9 mouse cellular contexts compared by ENCODE assay signal in the genomic region with DNA sequence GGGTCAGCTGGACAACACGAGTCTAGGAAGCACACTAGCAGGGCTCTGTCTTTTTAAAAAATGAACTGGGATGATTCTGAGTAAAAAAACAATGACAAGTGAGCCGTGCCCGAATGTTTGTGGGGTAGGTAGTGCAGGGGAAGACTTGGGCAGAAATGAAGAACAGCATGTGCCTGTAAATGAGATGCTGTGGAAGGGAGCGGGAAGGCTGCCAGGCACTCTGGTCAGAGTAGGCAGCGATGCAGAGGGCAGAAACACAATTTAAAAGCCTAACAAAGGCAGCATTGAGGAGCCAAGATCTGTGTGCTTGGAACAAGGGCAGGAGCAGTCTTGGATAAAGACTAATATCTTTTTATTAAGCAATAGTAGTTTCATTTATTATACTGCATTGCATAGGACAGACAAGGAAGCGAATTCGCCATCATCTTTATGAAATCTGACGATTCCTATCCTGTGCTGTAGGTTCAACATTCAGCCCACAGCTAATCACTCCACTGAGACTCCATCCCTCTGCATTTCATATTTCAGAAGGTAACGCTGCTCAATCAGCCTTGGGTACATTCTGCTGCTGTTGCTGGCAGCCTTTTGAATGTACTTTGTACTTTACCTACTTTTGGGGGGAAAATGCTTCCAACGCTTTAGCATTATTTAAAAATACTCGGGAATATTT.
DNase-seq lines count a peak whose midpoint lies in the region; ATAC-seq and TF ChIP-seq lines count a peak whose summit lies in the region.
"Had no signal": no experiment of that assay in that cellular context is flagged by ENCODE, and none has a peak within 500 bp of the region (broad histone marks: within the 10 kb centered on the region; RNA-seq: fewer than 3 reads in every experiment).

No protein-coding gene starts in this region.

- H3K4me3 ChIP-seq in layer of hippocampus, adult 2 months, result peak overlapping the region; percentile 52
- H3K4me3 ChIP-seq in neural tube, embryonic 14.5 days (ENCODE audit: low read depth, low read length), result no peak overlapping the region
- H3K4me3 ChIP-seq: erythroblast, embryonic 14.5 days had no signal

- no peaks in the 10 kb centered on the region; the same call in 1 of the 2 replicates for H3K9me3 ChIP-seq in neural tube, embryonic 14.5 days (ENCODE audit: control insufficient read depth, low read length)

- no peaks in the 10 kb centered on the region for H3K27me3 ChIP-seq in neural tube, embryonic 14.5 days (ENCODE audit: control insufficient read depth, insufficient read depth, low read length)

- no peak overlapping the region for H3K4me2 ChIP-seq in neural tube, embryonic 14.5 days (ENCODE audit: low read depth, low read length)

- peak overlapping the region; percentile 93 for H3K27ac ChIP-seq in layer of hippocampus, adult 2 months
- H3K27ac ChIP-seq in neural tube, embryonic 14.5 days (ENCODE audit: low read depth, low read length), result 0 out of 2 replicates have a peak overlapping the region, but pooled peaks have one; percentile 16

- H3K36me3 ChIP-seq in neural tube, embryonic 14.5 days (ENCODE audit: control insufficient read depth, insufficient read depth, low read length), result no peaks in the 10 kb centered on the region

- no peaks in the 10 kb centered on the region for H3K4me1 ChIP-seq in neural tube, embryonic 14.5 days (ENCODE audit: control insufficient read depth, insufficient read depth, low read length)

- no peak for TF ChIP-seq CTCF in layer of hippocampus, adult 2 months (conservative IDR thresholded peaks at IDR 0.05)

- no peak overlapping the region for H3K9ac ChIP-seq in neural tube, embryonic 14.5 days (replicated peaks; ENCODE audit: low read depth, low read length)

- DNase-seq in cerebellum, adult 9-10 months, result peak; percentile 94
- peak; percentile 78 to 84 for DNase-seq in layer of hippocampus, adult 2 months (ENCODE audit: low spot score in 2 of 2)
- no peak for DNase-seq in thymus, postnatal 0 days (ENCODE audit: low spot score)
- DNase-seq in heart, adult 8-10 months (ENCODE audit: low spot score), result no peak
- DNase-seq in spleen, postnatal 14 days (ENCODE audit: low spot score in 2 of 2), result no peak
- DNase-seq: heart, postnatal 4 days had no signal

- 72% methylated on average over 11 of the region's 11 CpGs for WGBS in neural tube, embryonic 14.5 days

- ATAC-seq in cerebellum, adult (ENCODE audit: insufficient number of reproducible peaks, low FRiP score, low TSS enrichment), result peak; percentile 96
- ATAC-seq in neural tube, embryonic 14.5 days (ENCODE audit: low read depth), result no peak; the same call in 1 of the 2 replicates

Comparison
In these comparisons a context has a peak if more than half of its experiments do, and no peak if none do; other contexts are left out.
1. DNase-seq: peak in cerebellum, adult 9-10 months (single experiment) and layer of hippocampus, adult 2 months (2 of 2); none in thymus, postnatal 0 days (single experiment), heart, adult 8-10 months (single experiment) and spleen, postnatal 14 days (0 of 2).